Mouse (Mus musculus): ENCODE data around the gene 1700056E22Rik. TPM values are rescaled to one million over a fixed set of nuclear protein-coding genes. Genes with fewer than 3 reads are reported as not detected.
A peak's percentile ranks its signal among the peaks of the same experiment; 100 is the strongest.

The 1700056E22Rik gene
- polyA plus RNA-seq (2014; fragmentation: Nextera tagmentation; extraction: Ambion mirVana), result 1.4 and 2.0 TPM in 2 replicates

GRCm38 (mm10) chr1:184034011-184034557 is at the start of gene 1700056E22Rik:
Gene 1700056E22Rik (minus strand): TSS chr1:184034301.
- Histone ChIP-seq H3K9ac (ENCODE audit: low read depth, low read length) (peak within 1 kb of the TSS; percentile 87), H3K9me3 (ENCODE audit: control insufficient read depth, low read length) (no peaks in the 10 kb centered on the region), H3K36me3 (ENCODE audit: control insufficient read depth, insufficient read depth, low read length) (no peaks in the 10 kb centered on the region), H3K4me2 (replicated peaks; ENCODE audit: low read depth, low read length) (peak within 1 kb of the TSS; percentile 91), H3K4me1 (ENCODE audit: control insufficient read depth, insufficient read depth, low read length) (peaks cover 6% of the 10 kb centered on the region; the same call in 1 of the 2 replicates), H3K27ac (ENCODE audit: low read depth, low read length) (peak within 1 kb of the TSS; percentile 87), H3K27me3 (ENCODE audit: control insufficient read depth, insufficient read depth, low read length) (no peaks in the 10 kb centered on the region; the same call in 1 of the 2 replicates), H3K4me3 (ENCODE audit: low read length) (peak within 1 kb of the TSS; percentile 65)
- under 1% methylated on average over 38 of the region's 38 CpGs for WGBS
- ATAC-seq (ENCODE audit: low FRiP score, low TSS enrichment), result peak; percentile 100

GRCm38 (mm10) chr1:184083166-184083565 is 49.1 kb upstream of the 1700056E22Rik start:
- H3K4me2 ChIP-seq (replicated peaks; ENCODE audit: low read depth, low read length), result no peak overlapping the region
- no peaks in the 10 kb centered on the region for H3K9me3 ChIP-seq (ENCODE audit: control insufficient read depth, low read length)
- no peak for ATAC-seq (ENCODE audit: low FRiP score, low TSS enrichment)
- no peak overlapping the region for H3K4me3 ChIP-seq (ENCODE audit: low read length)
- no peaks in the 10 kb centered on the region for H3K4me1 ChIP-seq (ENCODE audit: control insufficient read depth, insufficient read depth, low read length)
- no peaks in the 10 kb centered on the region for H3K27me3 ChIP-seq (ENCODE audit: control insufficient read depth, insufficient read depth, low read length)
- WGBS, result 85% methylated on average over 7 of the region's 7 CpGs
- no peak overlapping the region for H3K9ac ChIP-seq (ENCODE audit: low read depth, low read length)
- no peaks in the 10 kb centered on the region for H3K36me3 ChIP-seq (ENCODE audit: control insufficient read depth, insufficient read depth, low read length)
- no peak overlapping the region for H3K27ac ChIP-seq (ENCODE audit: low read depth, low read length)

GRCm38 (mm10) chr1:184082661-184083060 is 48.6 kb upstream of the 1700056E22Rik start:
- WGBS, result 73% methylated on average over 3 of the region's 3 CpGs
- no peak overlapping the region for H3K27ac ChIP-seq (ENCODE audit: low read depth, low read length)

DNA sequence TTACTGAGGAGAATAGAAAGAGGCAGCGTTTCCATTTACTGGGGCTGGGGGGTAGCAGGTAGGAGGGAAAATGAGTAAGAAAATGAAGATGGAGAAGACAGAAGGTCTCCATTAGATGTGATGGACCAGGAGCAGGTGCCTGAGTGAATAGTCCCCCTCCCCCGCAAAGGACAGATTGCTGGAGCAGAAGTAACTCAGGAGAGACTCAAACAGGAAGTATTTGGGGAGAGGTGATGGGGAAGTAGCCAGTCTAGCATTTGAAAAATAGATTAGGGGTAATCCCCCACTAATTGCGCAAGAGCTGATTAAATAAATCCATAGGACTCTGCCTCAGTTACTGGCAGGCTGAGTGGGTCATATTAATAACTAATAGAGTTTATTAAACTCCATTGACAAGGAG is 45.2 kb upstream of the 1700056E22Rik start:
- no peak overlapping the region for H3K9ac ChIP-seq (ENCODE audit: low read depth, low read length)
- H3K4me3 ChIP-seq (ENCODE audit: low read length), result no peak overlapping the region
- H3K4me1 ChIP-seq (ENCODE audit: control insufficient read depth, insufficient read depth, low read length), result peaks cover 3% of the 10 kb centered on the region; the same call in 1 of the 2 replicates
- H3K27me3 ChIP-seq (ENCODE audit: control insufficient read depth, insufficient read depth, low read length), result no peaks in the 10 kb centered on the region
- no peak for ATAC-seq (ENCODE audit: low FRiP score, low TSS enrichment)
- no peak overlapping the region for H3K4me2 ChIP-seq (replicated peaks; ENCODE audit: low read depth, low read length)
- WGBS, result 95% methylated on average over 3 of the region's 3 CpGs
- no peaks in the 10 kb centered on the region for H3K36me3 ChIP-seq (ENCODE audit: control insufficient read depth, insufficient read depth, low read length)
- H3K27ac ChIP-seq (ENCODE audit: low read depth, low read length), result no peak overlapping the region
- no peaks in the 10 kb centered on the region for H3K9me3 ChIP-seq (ENCODE audit: control insufficient read depth, low read length)

More at GRCm38 (mm10) chr1:184082661-184083060, 48.6 kb upstream of the 1700056E22Rik start:
- Histone ChIP-seq H3K4me1 (ENCODE audit: control insufficient read depth, insufficient read depth, low read length) (no peaks in the 10 kb centered on the region), H3K4me2 (replicated peaks; ENCODE audit: low read depth, low read length) (no peak overlapping the region), H3K9ac (ENCODE audit: low read depth, low read length) (no peak overlapping the region), H3K36me3 (ENCODE audit: control insufficient read depth, insufficient read depth, low read length) (no peaks in the 10 kb centered on the region), H3K9me3 (ENCODE audit: control insufficient read depth, low read length) (no peaks in the 10 kb centered on the region), H3K27me3 (ENCODE audit: control insufficient read depth, insufficient read depth, low read length) (no peaks in the 10 kb centered on the region), H3K4me3 (ENCODE audit: low read length) (no peak overlapping the region)
- ATAC-seq (ENCODE audit: low FRiP score, low TSS enrichment), result no peak

DNA sequence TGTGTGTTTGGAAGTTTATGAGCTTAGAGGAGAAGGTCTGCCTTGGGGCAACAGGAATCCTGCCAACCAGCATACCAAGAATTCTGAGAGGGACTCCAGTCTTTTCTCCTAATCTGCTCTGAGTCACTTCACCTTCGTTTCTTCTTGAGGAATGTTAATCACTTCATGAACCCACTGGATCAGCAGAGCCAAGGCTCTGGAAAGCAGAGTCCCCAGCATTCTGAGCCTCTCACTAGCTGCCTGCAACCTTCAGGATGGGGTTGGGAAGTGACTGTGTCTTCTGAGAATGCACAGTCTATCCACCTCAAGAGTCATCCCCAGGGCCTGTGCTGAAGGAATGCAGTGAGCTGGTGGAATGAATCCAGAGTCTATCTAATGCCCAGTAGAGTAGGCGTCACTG is 42.7 kb upstream of the 1700056E22Rik start:
- no peak for ATAC-seq (ENCODE audit: low FRiP score, low TSS enrichment)
- Histone ChIP-seq H3K9ac (ENCODE audit: low read depth, low read length) (no peak overlapping the region), H3K4me1 (ENCODE audit: control insufficient read depth, insufficient read depth, low read length) (peaks cover 3% of the 10 kb centered on the region; the same call in 1 of the 2 replicates), H3K4me2 (replicated peaks; ENCODE audit: low read depth, low read length) (no peak overlapping the region), H3K27me3 (ENCODE audit: control insufficient read depth, insufficient read depth, low read length) (no peaks in the 10 kb centered on the region), H3K4me3 (ENCODE audit: low read length) (no peak overlapping the region), H3K9me3 (ENCODE audit: control insufficient read depth, low read length) (no peaks in the 10 kb centered on the region), H3K27ac (ENCODE audit: low read depth, low read length) (no peak overlapping the region; the same call in 1 of the 2 replicates), H3K36me3 (ENCODE audit: control insufficient read depth, insufficient read depth, low read length) (no peaks in the 10 kb centered on the region)
- 70% methylated on average over 2 of the region's 2 CpGs for WGBS

DNA sequence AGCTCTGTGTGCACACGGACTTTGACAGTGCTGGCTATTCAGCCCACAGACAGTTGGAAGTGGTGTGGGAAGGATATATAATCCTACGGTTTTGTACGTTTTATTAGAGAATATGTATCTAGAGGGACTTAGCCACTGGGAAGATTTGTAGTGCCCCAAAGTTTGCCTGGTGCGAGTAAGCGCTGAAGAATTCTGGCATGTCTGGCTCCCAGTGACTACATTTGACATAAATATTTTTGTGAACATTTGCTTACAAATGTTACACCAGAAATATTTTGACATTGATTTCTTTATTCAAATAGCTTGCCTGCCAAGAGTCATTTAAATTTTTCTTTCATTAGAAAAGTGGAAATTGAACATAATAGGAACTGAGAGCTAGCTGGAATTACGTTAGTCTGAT is 42.0 kb upstream of the 1700056E22Rik start:
- H3K9me3 ChIP-seq (ENCODE audit: control insufficient read depth, low read length), result no peaks in the 10 kb centered on the region
- peaks cover 3% of the 10 kb centered on the region; the same call in 1 of the 2 replicates for H3K4me1 ChIP-seq (ENCODE audit: control insufficient read depth, insufficient read depth, low read length)
- no peak overlapping the region for H3K4me2 ChIP-seq (replicated peaks; ENCODE audit: low read depth, low read length)
- 86% methylated on average over 6 of the region's 6 CpGs for WGBS
- no peak overlapping the region for H3K9ac ChIP-seq (ENCODE audit: low read depth, low read length)
- no peaks in the 10 kb centered on the region for H3K36me3 ChIP-seq (ENCODE audit: control insufficient read depth, insufficient read depth, low read length)
- H3K27me3 ChIP-seq (ENCODE audit: control insufficient read depth, insufficient read depth, low read length), result no peaks in the 10 kb centered on the region
- H3K4me3 ChIP-seq (ENCODE audit: low read length), result no peak overlapping the region
- no peak for ATAC-seq (ENCODE audit: low FRiP score, low TSS enrichment)
- H3K27ac ChIP-seq (ENCODE audit: low read depth, low read length), result no peak overlapping the region

DNA sequence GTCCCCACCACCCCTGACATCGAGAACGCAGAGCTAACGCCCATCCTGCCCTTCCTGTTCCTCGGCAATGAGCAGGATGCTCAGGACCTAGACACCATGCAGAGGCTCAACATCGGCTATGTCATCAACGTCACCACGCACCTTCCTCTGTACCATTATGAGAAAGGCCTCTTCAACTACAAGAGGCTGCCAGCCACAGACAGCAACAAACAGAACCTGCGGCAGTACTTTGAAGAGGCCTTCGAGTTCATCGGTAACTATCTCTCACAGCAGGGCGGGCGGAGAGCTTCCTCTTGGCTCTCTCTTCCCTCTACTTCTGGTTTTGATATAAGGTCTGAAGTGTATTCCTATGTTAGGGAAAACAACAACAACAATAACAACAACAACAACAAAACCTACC is 34.9 kb upstream of the 1700056E22Rik start:
- Histone ChIP-seq H3K4me2 (replicated peaks; ENCODE audit: low read depth, low read length) (no peak overlapping the region), H3K27ac (ENCODE audit: low read depth, low read length) (no peak overlapping the region), H3K36me3 (ENCODE audit: control insufficient read depth, insufficient read depth, low read length) (no peaks in the 10 kb centered on the region; the same call in 1 of the 2 replicates), H3K27me3 (ENCODE audit: control insufficient read depth, insufficient read depth, low read length) (no peaks in the 10 kb centered on the region), H3K4me3 (ENCODE audit: low read length) (no peak overlapping the region), H3K9me3 (ENCODE audit: control insufficient read depth, low read length) (no peaks in the 10 kb centered on the region), H3K4me1 (ENCODE audit: control insufficient read depth, insufficient read depth, low read length) (no peaks in the 10 kb centered on the region), H3K9ac (ENCODE audit: low read depth, low read length) (no peak overlapping the region)
- no peak for ATAC-seq (ENCODE audit: low FRiP score, low TSS enrichment)
- 94% methylated on average over 12 of the region's 12 CpGs for WGBS

GRCm38 (mm10) chr1:184067704-184068558 is 33.8 kb upstream of the 1700056E22Rik start:
- Histone ChIP-seq H3K4me2 (replicated peaks; ENCODE audit: low read depth, low read length) (no peak overlapping the region), H3K27me3 (ENCODE audit: control insufficient read depth, insufficient read depth, low read length) (no peaks in the 10 kb centered on the region), H3K4me1 (ENCODE audit: control insufficient read depth, insufficient read depth, low read length) (no peaks in the 10 kb centered on the region), H3K9ac (ENCODE audit: low read depth, low read length) (no peak overlapping the region), H3K36me3 (ENCODE audit: control insufficient read depth, insufficient read depth, low read length) (no peaks in the 10 kb centered on the region; the same call in 1 of the 2 replicates), H3K27ac (ENCODE audit: low read depth, low read length) (no peak overlapping the region), H3K9me3 (ENCODE audit: control insufficient read depth, low read length) (no peaks in the 10 kb centered on the region), H3K4me3 (ENCODE audit: low read length) (no peak overlapping the region)
- 94% methylated on average over 18 of the region's 18 CpGs for WGBS
- no peak for ATAC-seq (ENCODE audit: low FRiP score, low TSS enrichment)
